Mouse (Mus musculus) intestine, postnatal 0 days (tissue): ENCODE measurements around the gene Ilf3. TPM values are rescaled to one million over a fixed set of nuclear protein-coding genes. Genes with fewer than 3 reads are reported as not detected.

ENCODE experiments used
- ATAC-seq: fragments of 200-750 bp; cut with Nextera tagmentation; 2 replicates; pipeline ENCODE4 v1.8.0; 2017; ENCODE audit warnings: mild to moderate bottlenecking, moderate TSS enrichment, moderate library complexity
- H3K27ac ChIP-seq: fragments of 300-500 bp; sonication (generic); 2 replicates; pipeline ENCODE4 v1.5.1; 2014; ENCODE audit warnings: mild to moderate bottlenecking, low read depth, low read length, moderate library complexity
- H3K27me3 ChIP-seq: fragments of 300-500 bp; sonication (generic); replicated peaks from 2 replicates; pipeline ENCODE4 v1.6.1; 2014; ENCODE audit warnings: low read length, mixed read lengths; ENCODE audit not compliant: control insufficient read depth, insufficient read depth
- H3K36me3 ChIP-seq: fragments of 300-500 bp; sonication (generic); 2 replicates; pipeline ENCODE4 v1.6.1; 2014; ENCODE audit warnings: mild to moderate bottlenecking, moderate library complexity; ENCODE audit not compliant: control insufficient read depth, insufficient read depth
- H3K4me1 ChIP-seq: fragments of 300-500 bp; sonication (generic); replicated peaks from 2 replicates; pipeline ENCODE4 v1.6.1; 2014; ENCODE audit warnings: antibody characterized with exemption, low read length, mixed read lengths; ENCODE audit not compliant: control insufficient read depth, insufficient read depth
- H3K4me2 ChIP-seq: fragments of 300-500 bp; sonication (generic); replicated peaks from 2 replicates; pipeline ENCODE4 v1.6.1; 2014; ENCODE audit warnings: low read depth, mild to moderate bottlenecking, moderate library complexity
- H3K4me3 ChIP-seq: fragments of 300-500 bp; sonication (generic); 2 replicates; pipeline ENCODE4 v1.5.1; 2014; ENCODE audit warnings: low read depth, low read length
- H3K9ac ChIP-seq: fragments of 300-500 bp; sonication (generic); 2 replicates; pipeline ENCODE4 v1.6.1; 2014; ENCODE audit warnings: mild to moderate bottlenecking, low read depth, low read length
- H3K9me3 ChIP-seq: fragments of 300-500 bp; sonication (generic); 2 replicates; pipeline ENCODE4 v1.6.1; 2016; ENCODE audit warnings: mixed run types; ENCODE audit not compliant: control insufficient read depth
- CTCF ChIP-seq: sonication (generic); IDR thresholded peaks from 2 replicates; pipeline ENCODE4 v1.5.1; 2016; ENCODE audit warnings: low read depth, mild to moderate bottlenecking, control low read depth, antibody characterized with exemption, moderate library complexity
- WGBS: fragments of 180-500 bp; shearing (Covaris S2); extraction: QIAGEN DNeasy Blood & Tissue Kit; methylation state at CpG from one replicate; pipeline ENCODE4 v1.1.7; 2014; 5-methylcytosine and 5-hydroxymethylcytosine counted together
- polyA plus RNA-seq: library from polyadenylated mRNA; unstranded; fragments of >200 nt; fragmentation: Nextera tagmentation; extraction: Ambion mirVana; gene quantifications from 2 replicates; pipeline ENCODE4 v1.2.1, GENCODE M21; 2015

Ilf3 gene
- polyA plus RNA-seq, 1 experiment from 2014 or later, result 41.0 TPM

- Histone ChIP-seq H3K36me3 (no peaks in the 10 kb centered on the region), H3K9me3 (no peaks in the 10 kb centered on the region), H3K4me3 (peak overlapping the region; percentile 25), H3K9ac (no peak overlapping the region), H3K27me3 (no peaks in the 10 kb centered on the region), H3K4me2 (peak overlapping the region; percentile 60), H3K4me1 (no peaks in the 10 kb centered on the region), H3K27ac (peak overlapping the region; percentile 24; the same call in 1 of the 2 replicates)
- WGBS, result 29% methylated on average over 14 of the region's 14 CpGs
- TF ChIP-seq CTCF, result peak; percentile 85
- ATAC-seq, result peak; percentile 2; the same call in 1 of the 2 replicates
Observed at GRCm38 (mm10) chr9:21366541-21367220, 990 bp upstream of the Ilf3 start.

GRCm38 (mm10) chr9:21368131-21368584, 487 bp downstream of the Ilf3 start:
- Histone ChIP-seq H3K4me3 (peak overlapping the region; percentile 78), H3K4me2 (peak overlapping the region; percentile 77), H3K27me3 (no peaks in the 10 kb centered on the region), H3K4me1 (no peaks in the 10 kb centered on the region), H3K9ac (peak overlapping the region; percentile 70), H3K27ac (peak overlapping the region; percentile 54), H3K36me3 (no peaks in the 10 kb centered on the region), H3K9me3 (no peaks in the 10 kb centered on the region)
- peak; percentile 38 for ATAC-seq
- no peak for TF ChIP-seq CTCF
- under 1% methylated on average over 37 of the region's 38 CpGs for WGBS

GRCm38 (mm10) chr9:21369080-21369479, 1.4 kb downstream of the Ilf3 start:
- Histone ChIP-seq H3K4me2 (peak overlapping the region; percentile 77), H3K27ac (no peak overlapping the region), H3K27me3 (no peaks in the 10 kb centered on the region), H3K9ac (no peak overlapping the region), H3K4me1 (no peaks in the 10 kb centered on the region), H3K9me3 (no peaks in the 10 kb centered on the region), H3K36me3 (no peaks in the 10 kb centered on the region), H3K4me3 (peak overlapping the region; percentile 78)
- 49% methylated on average over 11 of the region's 11 CpGs for WGBS
- no peak for TF ChIP-seq CTCF
- ATAC-seq, result no peak

GRCm38 (mm10) chr9:21370876-21371275, 3.2 kb downstream of the Ilf3 start:
- Histone ChIP-seq H3K9ac (no peak overlapping the region), H3K4me1 (no peaks in the 10 kb centered on the region), H3K4me3 (no peak overlapping the region), H3K4me2 (no peak overlapping the region), H3K27me3 (no peaks in the 10 kb centered on the region), H3K36me3 (no peaks in the 10 kb centered on the region), H3K27ac (no peak overlapping the region), H3K9me3 (no peaks in the 10 kb centered on the region)
- ATAC-seq, result no peak
- WGBS, result 72% methylated on average over 2 of the region's 2 CpGs
- TF ChIP-seq CTCF, result no peak

- Histone ChIP-seq H3K9me3 (no peaks in the 10 kb centered on the region), H3K4me3 (no peak overlapping the region), H3K36me3 (no peaks in the 10 kb centered on the region; the same call in 1 of the 2 replicates), H3K4me2 (no peak overlapping the region), H3K27me3 (no peaks in the 10 kb centered on the region), H3K27ac (no peak overlapping the region), H3K9ac (no peak overlapping the region), H3K4me1 (no peaks in the 10 kb centered on the region)
- no peak for TF ChIP-seq CTCF
- ATAC-seq, result no peak
- WGBS, result 74% methylated on average over 1 of the region's 1 CpGs
Observed at GRCm38 (mm10) chr9:21372508-21372907, 4.8 kb downstream of the Ilf3 start.

GRCm38 (mm10) chr9:21379195-21379594, 11.5 kb downstream of the Ilf3 start:
- Histone ChIP-seq H3K27me3 (no peaks in the 10 kb centered on the region), H3K4me3 (no peak overlapping the region), H3K27ac (no peak overlapping the region), H3K4me2 (no peak overlapping the region), H3K36me3 (no peaks in the 10 kb centered on the region; the same call in none of the 2 replicates), H3K9me3 (no peaks in the 10 kb centered on the region), H3K9ac (no peak overlapping the region), H3K4me1 (no peaks in the 10 kb centered on the region)
- WGBS, result 78% methylated on average over 3 of the region's 3 CpGs
- ATAC-seq, result no peak
- TF ChIP-seq CTCF, result no peak
